Mouse (Mus musculus) naive thymus-derived CD4-positive, alpha-beta T cell, adult 5 months (primary cell): ENCODE measurements around the gene Ttc9b. TPM values are rescaled to one million over a fixed set of nuclear protein-coding genes. Genes with fewer than 3 reads are reported as not detected.

ENCODE experiments used
- polyA plus RNA-seq: library from polyadenylated mRNA; unstranded; fragments of 100-300 nt; shearing (Covaris generic); gene quantifications from one replicate; pipeline ENCODE4 v1.2.1, GENCODE M21; 2017

Ttc9b gene
- polyA plus RNA-seq = not detected

GRCm38 (mm10) chr7:27653681-27654437, at the start of gene Ttc9b:
Gene Ttc9b (plus strand): TSS chr7:27653915.

GRCm38 (mm10) chr7:27674522-27675221, 21.0 kb downstream of the Ttc9b start, which contains the start of gene Map3k10:
Gene Map3k10 (minus strand): TSS chr7:27674598.

GRCm38 (mm10) chr7:27688815-27689612, 35.3 kb downstream of the Ttc9b start, which contains the start of gene Zfp607b:
Gene Zfp607b (plus strand): TSS chr7:27689340.

Other genes with a start within 250 kb of the Ttc9b start
- gene Sptbn4, start 206.2 kb upstream of the Ttc9b start, polyA plus RNA-seq = 0.12 TPM
- gene Blvrb, start 205.9 kb upstream of the Ttc9b start, polyA plus RNA-seq = 12.5 TPM
- gene Sertad3, start 180.1 kb upstream of the Ttc9b start, polyA plus RNA-seq = 38.3 TPM
- gene Sertad1, start 167.0 kb upstream of the Ttc9b start, polyA plus RNA-seq = 75.3 TPM
- gene Prx, start 154.6 kb upstream of the Ttc9b start, polyA plus RNA-seq = 0.57 TPM
- not detected for gene Hipk4, start 130.6 kb upstream of the Ttc9b start, polyA plus RNA-seq
- 255 TPM for gene Pld3, start 100.7 kb upstream of the Ttc9b start, polyA plus RNA-seq
- 25.1 TPM for gene 2310022A10Rik, start 100.7 kb upstream of the Ttc9b start, polyA plus RNA-seq
- gene Akt2, start 62.4 kb upstream of the Ttc9b start, polyA plus RNA-seq = 142 TPM
- 14.8 TPM for gene Map3k10, start 20.7 kb downstream of the Ttc9b start, polyA plus RNA-seq
- 3.0 TPM for gene Zfp607b, start 35.4 kb downstream of the Ttc9b start, polyA plus RNA-seq
- gene Zfp60, start 77.5 kb downstream of the Ttc9b start, polyA plus RNA-seq = 11.7 TPM
- 1.7 TPM for gene Zfp626, start 153.3 kb downstream of the Ttc9b start, polyA plus RNA-seq
- gene Zfp59, start 184.7 kb downstream of the Ttc9b start, polyA plus RNA-seq = 5.3 TPM
- 9.5 TPM for gene Zfp607a, start 203.6 kb downstream of the Ttc9b start, polyA plus RNA-seq